Mouse (Mus musculus): ENCODE measurements around the gene Cfd.

Gene Cfd

GRCm38 (mm10) chr10:79890670-79891069, at the start of gene Cfd:
Cfd (plus strand) TSS chr10:79890853.
- no peak for DNase-seq

DNA sequence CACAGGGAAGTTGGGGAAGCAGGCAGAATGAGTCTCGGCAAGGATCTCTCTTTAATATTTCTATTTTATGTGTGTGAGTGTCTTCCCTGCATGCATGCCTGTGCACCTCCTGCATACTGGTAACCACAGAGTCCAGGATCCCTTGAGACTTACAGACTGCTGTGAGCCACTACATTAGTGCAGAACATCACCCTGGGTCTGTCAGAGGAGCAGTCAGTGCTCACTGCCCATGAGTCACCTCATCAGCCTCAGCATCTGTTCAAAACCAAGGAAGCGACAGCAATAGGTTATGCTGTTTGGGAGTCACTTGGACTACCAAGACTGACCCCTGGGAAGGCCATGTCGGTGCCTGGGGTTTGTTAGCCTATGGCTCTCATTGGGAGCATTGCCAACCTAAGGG, 48.3 kb upstream of the Cfd start:
- DNase-seq, result no peak

- DNase-seq, result no peak
Measured at GRCm38 (mm10) chr10:79843476-79843875, 47.2 kb upstream of the Cfd start.

GRCm38 (mm10) chr10:79846553-79846952, 44.1 kb upstream of the Cfd start:
- DNase-seq, result no peak

DNA sequence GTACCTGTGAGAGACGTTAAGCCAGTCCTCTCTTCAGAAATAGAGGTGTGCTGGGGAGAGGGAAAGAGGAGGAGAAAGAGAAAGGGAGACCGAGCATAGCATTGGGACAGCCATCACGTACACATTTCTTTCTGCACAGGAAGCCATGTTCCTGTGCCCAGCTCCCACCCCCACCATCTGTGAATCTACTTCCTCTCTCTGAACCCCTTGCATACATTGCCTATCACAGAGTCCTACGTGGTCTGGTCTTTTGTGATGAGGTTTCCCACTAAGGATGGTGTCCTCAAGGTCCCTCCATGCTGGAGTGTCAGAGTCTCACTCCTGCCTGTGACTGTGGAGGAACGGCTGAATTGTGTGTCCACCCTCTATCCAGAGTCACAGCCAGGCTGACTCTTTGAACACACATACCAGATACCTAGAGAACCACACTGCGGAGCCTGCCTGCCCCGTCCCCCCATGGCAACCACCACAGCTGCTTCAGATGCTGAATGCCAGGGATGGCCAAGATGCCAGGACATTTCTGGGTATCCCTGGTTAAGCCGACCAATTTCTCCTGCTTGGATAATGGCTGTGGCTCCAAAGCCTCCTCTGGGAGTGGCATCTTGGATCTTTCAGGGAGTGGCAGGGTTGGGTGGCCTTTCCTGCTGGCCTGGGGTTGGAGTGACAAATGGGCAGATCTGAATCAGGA, 40.6 kb upstream of the Cfd start:
- no peak for DNase-seq

DNA sequence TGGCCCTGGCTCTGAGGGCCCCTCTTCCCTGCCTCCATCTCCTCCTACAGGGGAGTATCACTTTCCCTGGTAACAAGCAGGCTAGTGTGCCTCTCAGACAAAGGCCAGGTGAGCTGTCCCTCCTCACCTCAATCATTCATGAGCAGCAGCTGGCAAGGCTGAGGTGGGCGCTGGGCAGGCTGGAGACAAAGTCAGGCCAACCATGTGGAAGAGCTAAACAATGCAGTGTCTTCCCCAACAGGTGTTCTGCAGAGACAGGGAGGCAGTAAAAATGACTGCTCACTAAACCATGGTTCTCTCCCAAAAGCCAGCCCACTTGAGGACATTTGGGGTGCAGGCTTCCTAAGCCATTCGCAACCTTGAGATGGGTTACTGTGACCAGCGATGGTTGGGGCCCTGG, 39.0 kb upstream of the Cfd start:
- no peak for DNase-seq

DNA sequence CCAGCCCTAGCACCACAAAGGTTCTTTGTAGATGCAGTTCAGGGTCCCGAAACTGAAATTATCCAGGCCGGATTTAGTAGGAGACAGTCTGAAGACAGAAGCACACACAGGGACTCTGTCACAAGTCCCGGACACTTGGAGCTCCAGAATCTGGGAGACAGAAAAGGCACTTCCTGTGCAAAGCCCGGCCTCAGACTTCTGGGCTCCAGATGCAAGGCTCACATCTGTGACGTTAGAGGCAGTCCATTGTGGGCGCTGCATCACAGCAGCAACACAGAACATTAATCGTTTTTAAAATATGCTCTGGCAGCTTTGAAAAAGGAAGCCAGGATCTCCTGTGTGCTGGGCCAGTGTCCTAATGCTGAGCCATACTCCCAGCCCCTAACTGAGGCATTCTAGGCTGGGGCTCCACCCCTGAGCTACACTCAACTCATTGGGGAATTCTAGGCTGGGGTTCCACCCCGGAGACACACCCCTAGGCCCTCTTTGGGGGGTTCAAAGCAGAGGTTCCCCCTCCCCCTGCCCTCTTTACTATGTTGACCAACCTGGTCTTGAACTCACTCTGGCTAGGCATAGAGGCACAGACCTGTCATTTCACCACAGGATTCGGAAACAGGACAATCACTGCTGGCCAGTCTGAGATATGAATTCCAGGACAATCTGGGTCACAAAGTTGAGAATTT, 38.4 kb upstream of the Cfd start:
- no peak for DNase-seq

- no peak for DNase-seq
Measured at GRCm38 (mm10) chr10:79852827-79853226, 37.8 kb upstream of the Cfd start.

DNA sequence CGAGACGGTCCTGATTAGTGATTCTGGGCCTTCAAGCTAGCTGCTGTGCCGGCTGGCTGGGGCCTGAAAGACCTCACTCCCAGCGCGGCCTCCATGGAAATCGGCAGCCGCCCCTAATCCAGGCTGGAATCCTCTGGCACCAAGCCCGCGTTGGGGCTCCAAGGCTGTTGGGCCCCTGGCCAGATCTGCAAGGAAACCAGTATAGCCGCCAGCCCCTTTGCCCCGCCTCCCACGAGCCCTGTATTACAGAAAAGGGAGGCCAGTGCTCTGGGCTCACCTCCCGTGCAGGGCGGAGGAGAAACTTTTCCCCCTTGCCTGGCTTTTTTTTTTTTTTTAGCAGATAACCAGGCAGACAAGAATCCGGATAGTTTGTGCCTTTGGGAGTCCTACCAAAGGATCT, 37.3 kb upstream of the Cfd start:
- peak; percentile 88 for DNase-seq

DNA sequence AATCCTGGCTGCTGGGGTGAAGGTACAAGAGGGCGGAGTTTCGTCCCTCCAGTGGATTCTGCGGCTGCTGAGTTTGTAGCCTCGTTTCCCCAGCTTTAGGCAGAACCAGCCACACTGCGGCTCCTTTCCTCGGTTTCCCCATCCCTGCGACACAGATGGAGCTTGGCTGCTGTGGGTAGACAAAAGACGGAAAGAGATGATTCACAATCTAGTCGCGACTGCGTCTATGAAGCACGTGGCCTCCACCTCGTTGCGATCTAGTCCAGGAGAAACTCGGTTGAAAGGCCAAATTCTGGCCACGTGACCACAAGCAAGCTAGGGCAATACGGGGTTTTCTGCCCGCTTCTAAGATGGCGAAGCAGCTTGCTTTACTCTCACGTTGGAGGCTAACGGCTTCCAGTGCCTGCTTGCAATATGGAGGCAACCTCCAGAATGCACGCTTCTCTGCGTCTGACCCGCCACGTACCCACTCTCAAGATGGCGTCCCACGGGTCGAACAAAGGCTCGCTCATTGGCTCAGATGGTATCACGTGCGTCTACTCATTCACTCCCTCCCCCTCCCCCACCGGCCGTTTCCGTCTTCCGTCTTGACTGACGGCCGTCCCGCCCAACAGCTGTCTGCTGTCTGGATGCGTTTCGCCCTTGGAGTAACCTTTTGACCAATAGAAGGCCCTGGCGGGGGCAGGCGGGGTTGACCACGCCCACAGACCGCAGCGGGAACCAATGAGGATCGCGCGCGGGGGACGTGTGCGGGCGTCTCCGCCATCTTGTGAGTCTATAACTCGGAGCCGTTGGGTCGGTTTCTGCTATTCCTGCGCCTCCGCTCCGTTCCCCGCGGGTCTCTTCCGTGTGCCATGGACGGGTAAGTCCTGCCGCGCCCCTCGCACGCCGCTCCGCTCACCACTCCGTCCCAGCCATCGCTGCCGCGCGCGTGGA, 36.5 kb upstream of the Cfd start, which contains the start of gene Ptbp1:
Gene Ptbp1 (plus strand): TSS at position 568 of the 936 bp plus-strand sequence.
- peak; percentile 99 for DNase-seq

DNA sequence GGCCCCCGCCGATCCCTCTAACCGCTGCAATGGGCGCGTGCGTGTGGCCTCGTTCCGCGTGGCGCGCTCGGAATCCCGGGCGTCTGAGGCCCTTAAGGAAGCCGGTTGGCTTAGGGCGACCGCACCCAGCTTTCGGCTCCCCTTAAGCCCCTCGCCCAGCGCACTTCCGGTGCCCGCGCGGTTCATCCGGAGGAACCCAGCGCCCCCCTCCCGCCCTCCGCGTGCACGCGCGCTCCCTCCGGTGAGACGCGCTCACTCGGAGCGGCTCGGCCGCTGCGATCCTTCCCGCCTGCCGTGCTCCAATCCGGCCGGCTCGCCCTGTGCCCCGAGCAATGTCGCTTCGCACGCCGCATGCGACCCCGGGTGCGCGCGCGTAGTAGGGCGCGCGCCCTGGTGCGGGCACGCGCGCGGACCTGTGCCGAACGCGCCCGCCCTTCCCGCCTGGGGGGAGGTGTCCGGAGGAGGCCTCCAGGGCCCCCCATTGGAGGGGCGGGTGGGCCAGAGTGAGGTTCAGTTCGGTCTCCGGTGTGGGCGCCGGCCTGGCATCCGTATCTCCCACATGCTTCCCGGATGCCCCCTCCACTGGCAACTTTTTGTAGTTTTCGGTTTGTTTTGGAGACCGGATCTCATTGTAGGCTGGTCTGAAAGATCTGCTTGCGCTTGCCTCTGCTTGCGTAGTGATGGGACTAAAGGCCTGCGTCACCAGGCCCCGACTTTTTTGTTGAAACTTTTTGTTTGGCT, 35.7 kb upstream of the Cfd start:
- peak; percentile 66 for DNase-seq

DNA sequence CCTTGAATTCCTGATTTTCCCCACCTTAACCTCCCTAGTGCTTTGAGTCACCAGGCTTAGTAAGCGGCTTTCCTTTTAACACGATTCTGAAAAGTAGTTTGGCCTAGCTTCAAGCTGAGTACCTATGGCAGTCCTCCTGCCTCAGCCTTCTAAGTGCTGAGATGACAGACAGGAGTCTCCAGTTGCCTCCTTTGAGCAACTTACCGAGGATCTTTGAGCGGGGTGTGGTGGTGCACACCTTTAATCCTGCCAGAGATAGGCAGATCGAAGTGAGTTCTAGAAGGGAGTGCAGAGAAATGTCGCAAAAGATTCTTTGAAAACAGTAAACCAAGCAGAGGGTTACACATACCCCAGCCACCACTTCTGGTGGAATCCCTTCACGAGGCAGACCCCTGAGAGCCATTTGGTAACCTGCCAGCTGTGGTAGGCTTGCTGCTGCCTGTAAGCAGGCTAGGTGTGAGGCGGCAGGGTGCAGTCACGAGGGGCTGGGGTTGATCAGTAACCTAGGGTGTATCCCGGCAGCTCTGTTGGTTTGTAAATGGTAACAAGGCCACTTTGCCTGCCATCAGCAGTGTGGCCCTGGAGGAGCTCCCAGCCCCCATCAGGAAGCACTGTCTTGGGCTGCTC, 35.0 kb upstream of the Cfd start:
- DNase-seq, result no peak

DNA sequence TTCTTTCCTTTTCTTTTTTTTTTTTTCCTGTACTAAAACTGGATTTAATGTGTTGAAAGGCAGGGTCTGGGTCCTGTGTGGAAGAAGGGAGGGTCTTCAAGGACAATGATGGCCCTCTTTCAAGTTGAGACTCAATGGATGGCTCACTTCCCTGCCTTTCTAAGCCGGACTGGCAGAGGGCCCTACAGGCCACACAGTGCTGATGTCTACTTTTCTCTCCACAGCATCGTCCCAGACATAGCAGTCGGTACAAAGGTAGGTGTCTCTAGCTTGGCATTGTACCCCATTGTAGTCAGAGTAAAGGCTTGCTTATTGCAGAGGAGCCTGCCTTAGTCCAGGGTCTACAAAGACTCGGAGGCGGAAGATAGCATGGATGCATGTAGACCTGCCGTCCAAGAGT, 34.4 kb upstream of the Cfd start:
- DNase-seq, result no peak

- no peak for DNase-seq
Measured at GRCm38 (mm10) chr10:79856704-79857451, 33.8 kb upstream of the Cfd start.

GRCm38 (mm10) chr10:79857452-79857811, 33.2 kb upstream of the Cfd start:
- DNase-seq, result peak; percentile 76

GRCm38 (mm10) chr10:79857894-79858293, 32.8 kb upstream of the Cfd start:
- no peak for DNase-seq

DNA sequence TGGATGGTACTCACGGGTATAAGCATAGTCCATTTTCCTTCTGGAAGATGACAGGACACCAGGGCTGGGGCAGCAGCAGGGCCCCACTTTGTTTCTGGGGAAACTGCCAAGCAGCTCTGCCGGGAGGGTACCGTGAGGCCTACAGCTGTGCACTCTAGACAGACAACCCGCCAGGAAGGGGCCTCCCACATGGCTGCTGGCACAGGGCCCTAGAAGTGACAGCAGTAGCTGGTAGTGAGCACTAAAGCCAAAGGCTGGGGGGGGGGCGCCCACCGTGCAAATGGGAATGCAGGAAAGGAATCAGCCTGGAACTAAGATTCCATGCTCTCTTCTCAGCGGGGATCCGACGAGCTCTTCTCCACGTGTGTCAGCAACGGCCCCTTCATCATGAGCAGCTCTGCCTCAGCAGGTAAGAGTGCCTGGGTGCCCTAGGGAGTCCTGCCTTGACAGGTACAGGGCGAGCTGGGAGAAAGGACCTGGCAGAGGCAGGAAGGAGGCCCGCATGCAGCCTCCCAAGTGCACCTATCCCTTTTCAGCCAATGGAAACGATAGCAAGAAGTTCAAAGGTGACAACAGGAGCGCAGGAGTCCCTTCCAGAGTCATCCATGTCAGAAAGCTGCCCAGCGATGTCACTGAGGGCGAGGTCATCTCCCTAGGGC, 32.1 kb upstream of the Cfd start:
- DNase-seq, result peak; percentile 81

GRCm38 (mm10) chr10:79859116-79859515, 31.5 kb upstream of the Cfd start:
- DNase-seq, result no peak

GRCm38 (mm10) chr10:79860079-79860911, 30.4 kb upstream of the Cfd start:
- no peak for DNase-seq

Data from right cerebral cortex, postnatal 14 days (tissue).